Mouse (Mus musculus) thymus, adult 18-20 months (tissue): ENCODE measurements around the gene Veph1.

Source experiments
- DNase-seq, 2 experiments: peaks; one replicate each; pipeline ENCODE4 v3.0.0; 2022; ENCODE audit warnings: mixed read lengths in 2 of 2

The Veph1 gene

GRCm38 (mm10) chr3:66091746-66092145 is 204.9 kb downstream of the Veph1 start:
- DNase-seq: no peak

DNA sequence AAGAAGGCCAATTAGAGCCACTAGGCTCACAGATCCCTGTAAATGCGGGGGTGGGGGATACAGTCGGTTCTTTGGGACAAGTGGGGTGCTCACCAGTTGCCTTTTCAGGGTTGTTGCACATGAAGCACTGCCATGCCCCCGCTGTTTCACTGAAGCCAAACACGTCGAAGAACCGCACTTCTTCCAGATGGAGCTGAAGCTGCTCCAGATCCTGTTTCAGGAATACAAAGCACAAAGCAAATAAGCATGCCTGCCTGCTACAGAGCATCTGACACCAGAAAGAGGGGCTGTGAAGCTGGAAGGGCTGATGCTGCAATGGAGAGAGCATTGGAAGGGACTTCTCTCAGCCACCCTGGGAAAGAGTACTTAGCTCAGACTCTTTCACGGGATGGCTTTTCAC is 209.0 kb downstream of the Veph1 start:
- DNase-seq: no peak

DNA sequence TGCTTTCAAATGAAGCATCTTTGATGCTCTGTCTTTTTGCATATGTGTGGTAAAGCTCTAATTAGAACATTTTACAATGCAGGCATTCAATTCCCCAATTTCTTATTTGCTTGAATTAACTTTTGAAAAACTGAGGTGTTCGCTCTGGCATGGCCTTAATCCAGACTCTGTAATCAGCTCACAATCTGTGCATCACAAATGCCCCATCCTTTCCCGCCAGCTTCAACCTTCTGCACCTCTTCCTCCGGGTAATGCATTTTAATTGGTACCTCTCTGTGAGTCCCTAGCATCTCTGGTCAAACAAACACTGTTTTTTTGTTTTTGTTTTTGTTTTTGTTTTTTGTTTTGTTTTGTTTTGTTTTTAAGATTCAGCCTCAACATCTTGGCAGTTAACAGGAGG is 212.8 kb downstream of the Veph1 start:
- DNase-seq: no peak

- no peak for DNase-seq
These were observed 213.2 kb downstream of the Veph1 start for GRCm38 (mm10) chr3:66083407-66083806.

DNA sequence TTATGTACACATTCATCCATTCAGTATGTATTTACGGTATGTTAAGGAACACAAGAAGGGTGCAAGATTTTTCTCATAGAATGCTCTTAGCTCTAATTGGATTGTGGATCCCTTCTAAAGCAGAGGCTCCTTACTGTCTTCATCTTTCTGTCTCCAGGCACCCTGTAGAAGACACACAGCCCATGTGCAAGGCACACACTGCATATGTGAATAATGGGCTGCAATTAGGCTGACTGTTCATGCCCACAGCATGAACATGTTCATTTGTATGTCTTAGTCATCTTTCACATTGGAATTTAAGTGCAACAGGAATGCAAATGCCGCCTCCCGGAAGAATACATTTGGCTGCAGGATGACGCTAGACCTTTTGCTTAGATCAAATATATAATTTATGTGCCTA is 213.7 kb downstream of the Veph1 start:
- DNase-seq: no peak

GRCm38 (mm10) chr3:66081363-66081736 is 215.3 kb downstream of the Veph1 start:
- no peak for DNase-seq

DNA sequence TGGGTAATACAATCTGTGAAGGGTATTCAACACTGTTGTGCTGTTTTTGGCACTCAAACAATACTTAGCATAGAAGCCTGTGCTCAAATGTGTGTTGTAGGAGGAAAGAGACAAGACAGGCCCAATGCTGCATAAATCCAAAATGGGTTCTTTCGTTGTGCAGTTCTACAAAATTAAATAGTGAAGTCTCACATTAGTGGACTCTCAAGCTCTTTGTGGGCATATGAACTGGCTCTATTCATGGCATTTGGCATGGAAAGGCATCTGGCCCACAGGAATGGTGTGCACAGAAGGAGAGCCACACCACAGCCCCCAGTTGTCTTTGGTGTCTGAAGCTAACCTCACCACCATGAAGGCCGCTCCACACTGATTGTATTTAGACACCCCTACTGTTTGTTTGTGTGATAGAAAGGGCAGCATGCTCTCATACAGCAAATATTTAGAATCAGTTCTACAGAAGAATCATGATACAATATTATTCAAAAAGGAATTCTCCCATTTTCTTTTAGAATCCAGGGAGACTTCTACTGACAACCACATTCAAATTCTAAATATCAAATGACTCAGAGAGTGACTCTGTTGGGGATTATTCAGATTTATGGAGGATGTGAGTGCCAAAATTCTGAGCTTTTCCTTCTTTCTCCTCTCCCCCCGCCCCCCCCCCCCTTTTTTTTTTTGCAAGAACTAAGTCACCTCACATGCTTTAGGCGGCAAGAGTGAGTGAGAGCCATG is 215.8 kb downstream of the Veph1 start:
- DNase-seq: no peak

DNA sequence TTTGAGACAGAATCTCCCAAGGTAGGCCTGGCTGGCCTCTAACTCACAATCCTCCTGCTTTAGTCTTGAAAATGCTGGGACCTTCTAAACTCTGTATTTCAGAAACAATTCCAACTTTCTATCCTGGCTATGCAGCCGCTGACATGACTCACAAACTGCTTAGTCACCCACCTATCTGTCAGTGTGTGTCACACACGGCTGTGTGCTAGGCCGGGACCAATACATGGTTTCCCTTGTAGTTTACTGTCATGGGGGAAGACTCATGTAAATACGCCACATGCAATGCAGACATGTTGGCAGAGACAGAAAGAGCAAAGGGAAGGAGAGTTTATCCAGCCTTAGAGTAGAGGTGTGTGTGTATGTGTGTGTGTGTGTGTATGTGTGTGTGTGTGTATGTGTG is 216.8 kb downstream of the Veph1 start:
- DNase-seq: no peak

DNA sequence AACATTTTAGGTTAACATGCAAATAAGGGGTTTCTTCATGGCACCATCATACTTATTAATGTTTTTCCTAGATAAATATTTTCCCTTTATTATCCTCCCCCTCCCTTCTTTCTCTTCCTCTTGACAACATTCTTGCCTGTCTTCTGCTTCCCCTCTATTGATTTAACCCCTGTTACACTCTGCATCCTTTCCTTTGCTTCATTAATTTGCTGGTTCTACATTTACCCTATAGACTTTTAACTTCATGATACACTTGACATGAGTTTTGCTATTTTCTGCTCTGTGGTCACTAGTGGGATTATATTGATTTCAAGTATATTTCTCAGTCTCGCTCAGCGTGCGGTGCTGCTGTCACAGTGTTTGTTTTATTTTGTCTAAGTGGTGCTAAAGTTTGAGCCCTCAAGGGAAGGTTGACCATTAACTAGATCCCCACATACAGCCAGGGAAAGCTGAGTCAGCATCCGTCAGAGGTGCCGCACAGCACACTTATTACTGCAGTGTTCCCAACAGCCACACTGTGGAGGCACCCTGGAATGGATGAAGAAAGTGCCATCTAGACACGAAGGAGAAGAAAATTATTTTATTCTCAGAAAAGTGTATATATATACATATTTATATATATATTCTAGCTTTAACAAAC is 217.6 kb downstream of the Veph1 start:
- DNase-seq: no peak

GRCm38 (mm10) chr3:66078026-66078721 is 218.5 kb downstream of the Veph1 start:
- DNase-seq: no peak

- no peak for DNase-seq
These were observed 226.4 kb downstream of the Veph1 start for GRCm38 (mm10) chr3:66070274-66070673.

GRCm38 (mm10) chr3:66063881-66064280 is 232.8 kb downstream of the Veph1 start:
- no peak for DNase-seq

DNA sequence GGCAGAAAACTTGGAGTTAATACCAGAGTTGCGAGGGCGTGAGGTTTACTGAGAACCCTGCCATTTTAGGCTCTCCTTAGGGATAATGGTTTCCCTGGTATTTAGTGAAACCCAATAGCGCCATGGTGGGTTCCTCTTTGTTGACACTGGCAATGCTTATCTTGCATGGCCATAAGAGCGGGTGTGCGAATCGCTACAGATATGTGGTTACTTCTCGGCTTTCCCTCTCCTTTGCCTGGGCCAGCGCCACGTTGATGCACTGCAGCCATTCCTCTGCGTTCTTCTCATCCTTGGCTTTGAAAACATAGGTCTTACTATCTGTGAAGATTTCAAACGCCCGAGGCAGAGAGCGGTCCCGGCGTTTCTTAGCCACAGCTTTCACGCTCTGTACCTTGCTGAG is 239.7 kb downstream of the Veph1 start:
- no peak for DNase-seq

DNA sequence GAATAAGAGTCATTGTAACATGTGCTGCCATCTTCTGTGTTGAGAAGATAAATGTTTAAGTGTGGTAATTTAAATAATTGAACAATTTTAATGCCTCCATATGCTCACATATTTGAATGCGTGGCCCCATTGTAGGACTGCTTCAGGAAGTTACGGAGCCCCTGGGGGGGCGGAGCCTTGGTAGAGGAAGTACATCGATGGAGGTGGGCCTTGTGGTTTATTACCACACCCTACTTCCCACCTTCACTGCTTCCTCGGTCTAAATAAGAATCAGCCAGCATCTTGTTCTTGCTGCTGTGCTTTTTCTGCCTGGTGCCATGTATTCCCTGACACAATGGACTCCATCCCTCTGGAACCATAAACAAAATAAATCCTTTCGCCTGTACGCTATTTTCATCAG is 241.0 kb downstream of the Veph1 start:
- no peak for DNase-seq

DNA sequence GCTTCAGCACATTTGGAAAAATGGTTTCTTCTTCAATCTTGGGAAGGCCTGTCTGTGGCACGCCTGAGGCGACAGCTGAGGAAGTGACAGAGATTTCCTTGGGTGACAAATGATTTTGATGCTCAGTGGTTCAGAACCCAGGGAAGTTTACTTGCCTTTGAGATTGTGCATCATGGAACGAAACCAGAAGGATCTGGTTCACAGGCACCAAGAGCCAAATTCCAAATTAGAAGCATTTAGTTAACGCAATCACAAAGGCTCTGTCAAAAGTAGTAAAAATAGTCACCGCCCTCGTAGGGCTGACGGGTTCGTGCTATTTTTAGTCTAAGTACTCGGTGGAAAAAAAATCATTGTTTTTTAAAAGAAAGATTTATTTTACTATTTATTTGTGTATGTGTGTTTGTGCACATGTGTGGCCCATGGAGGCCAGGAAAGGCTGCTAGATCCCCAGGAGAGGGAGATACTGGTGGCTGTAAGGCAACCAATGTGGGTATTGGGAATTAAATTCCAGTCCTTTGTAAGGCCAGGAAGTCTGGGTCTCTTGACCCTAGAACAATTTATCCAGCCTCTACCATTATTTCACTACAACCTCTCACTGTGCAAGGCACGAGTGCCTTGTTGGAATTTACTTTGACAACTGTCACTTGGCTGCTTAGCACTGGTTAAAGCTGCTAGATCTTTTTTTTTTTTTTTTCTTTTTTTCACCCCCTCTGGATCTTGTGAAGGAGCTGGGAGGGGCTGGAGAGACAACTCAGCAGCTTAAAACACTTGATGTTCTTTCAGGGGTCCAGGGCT is 246.3 kb downstream of the Veph1 start:
- no peak for DNase-seq

GRCm38 (mm10) chr3:66040857-66041494 is 255.7 kb downstream of the Veph1 start:
- DNase-seq: no peak

GRCm38 (mm10) chr3:66035226-66035625 is 261.4 kb downstream of the Veph1 start:
- no peak for DNase-seq

GRCm38 (mm10) chr3:66033346-66033745 is 263.3 kb downstream of the Veph1 start:
- no peak for DNase-seq

DNA sequence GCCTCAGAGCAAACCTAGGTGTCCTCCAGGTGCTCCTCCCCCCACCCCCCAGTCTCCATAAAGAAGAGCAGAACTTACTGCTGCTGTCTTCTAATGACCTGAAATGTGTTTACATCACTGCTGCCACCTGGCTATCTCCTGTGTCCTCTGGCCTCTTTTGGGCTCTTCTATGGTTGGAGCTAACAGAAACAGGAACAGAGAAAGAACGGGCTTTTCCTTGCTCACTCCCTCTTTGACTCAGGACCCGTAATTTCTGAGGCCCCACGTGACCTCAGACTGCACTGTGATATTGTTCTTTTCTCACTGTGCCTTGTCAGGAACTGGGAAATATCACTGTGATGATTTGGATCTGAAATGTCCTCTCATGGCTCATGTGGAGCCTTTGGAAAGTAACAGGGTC is 271.2 kb downstream of the Veph1 start:
- DNase-seq: no peak

DNA sequence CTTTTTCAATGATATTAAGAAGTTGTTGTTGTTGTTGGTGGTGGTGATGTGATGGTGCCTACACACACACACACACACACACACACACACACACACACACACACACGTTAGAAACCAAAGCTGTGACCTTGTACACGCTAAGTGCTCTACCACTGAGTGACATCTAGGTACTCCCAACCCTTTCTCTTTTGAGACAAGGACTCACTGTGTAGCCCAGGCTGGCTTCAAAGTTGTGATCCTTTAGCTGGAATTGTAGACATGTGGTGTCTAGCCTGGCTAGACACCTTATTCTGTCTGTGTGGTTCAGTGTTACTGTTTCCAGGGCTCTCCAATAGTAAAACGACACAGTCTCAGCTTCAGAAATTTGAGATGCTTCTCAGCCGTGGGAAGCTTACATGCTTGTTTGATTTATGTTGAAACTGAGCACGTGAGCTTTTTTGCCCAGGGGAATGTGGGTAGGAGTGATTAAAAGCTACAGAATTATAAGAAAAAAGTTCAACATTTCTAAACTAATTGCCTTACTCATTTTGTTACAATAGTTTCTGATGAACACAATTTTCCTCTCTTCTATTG is 272.3 kb downstream of the Veph1 start:
- no peak for DNase-seq

DNA sequence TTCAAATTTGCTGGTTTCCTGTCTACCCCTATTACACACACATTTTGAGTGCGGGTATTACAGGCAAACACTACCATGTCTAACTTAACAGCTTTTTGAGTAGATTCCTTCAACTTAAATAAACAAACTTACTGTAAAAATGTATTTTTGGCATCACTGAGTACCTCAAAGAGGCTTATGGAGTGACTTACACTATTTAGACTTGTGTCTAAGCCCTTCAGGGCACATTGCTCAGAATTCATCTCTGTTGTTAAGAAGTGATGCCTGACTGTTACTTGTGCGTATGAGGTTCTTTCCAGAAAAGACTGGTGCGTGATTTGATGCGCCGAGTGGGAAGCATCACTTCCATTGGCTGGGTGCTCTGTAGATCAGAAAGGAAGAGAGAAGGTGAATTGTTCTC is 277.5 kb downstream of the Veph1 start:
- no peak for DNase-seq

- no peak for DNase-seq
These were observed 288.8 kb downstream of the Veph1 start for GRCm38 (mm10) chr3:66007632-66008401.
